Mouse (Mus musculus): ENCODE data around the gene Enox2. TPM values are rescaled to one million over a fixed set of nuclear protein-coding genes. Genes with fewer than 3 reads are reported as not detected.

Enox2 gene
- polyA plus RNA-seq, 1 experiment from 2014 or later = 9.9 TPM

Other genes starting within 250 kb of the Enox2 start
- gene Arhgap36, start 175.7 kb upstream of the Enox2 start, polyA plus RNA-seq (2014; fragmentation: Nextera tagmentation; extraction: Ambion mirVana) = 1.7 and 1.8 TPM in 2 replicates